Mouse (Mus musculus) gastrocnemius, postnatal 25 days (tissue): ENCODE data around the gene Fam227b. TPM values are rescaled to one million over a fixed set of nuclear protein-coding genes. Genes with fewer than 3 reads are reported as not detected.

Experiments
- DNase-seq: peaks from one replicate; pipeline ENCODE4 v3.0.0; 2022
- total RNA-seq, 2 experiments: library from RNA; stranded (reverse); gene quantifications; 1 replicate in 1 of 2; 2 replicates in 1 of 2; pipeline ENCODE4 v1.2.3; 2021

The Fam227b gene
- total RNA-seq, 2 experiments from 2014 or later: not detected

DNA sequence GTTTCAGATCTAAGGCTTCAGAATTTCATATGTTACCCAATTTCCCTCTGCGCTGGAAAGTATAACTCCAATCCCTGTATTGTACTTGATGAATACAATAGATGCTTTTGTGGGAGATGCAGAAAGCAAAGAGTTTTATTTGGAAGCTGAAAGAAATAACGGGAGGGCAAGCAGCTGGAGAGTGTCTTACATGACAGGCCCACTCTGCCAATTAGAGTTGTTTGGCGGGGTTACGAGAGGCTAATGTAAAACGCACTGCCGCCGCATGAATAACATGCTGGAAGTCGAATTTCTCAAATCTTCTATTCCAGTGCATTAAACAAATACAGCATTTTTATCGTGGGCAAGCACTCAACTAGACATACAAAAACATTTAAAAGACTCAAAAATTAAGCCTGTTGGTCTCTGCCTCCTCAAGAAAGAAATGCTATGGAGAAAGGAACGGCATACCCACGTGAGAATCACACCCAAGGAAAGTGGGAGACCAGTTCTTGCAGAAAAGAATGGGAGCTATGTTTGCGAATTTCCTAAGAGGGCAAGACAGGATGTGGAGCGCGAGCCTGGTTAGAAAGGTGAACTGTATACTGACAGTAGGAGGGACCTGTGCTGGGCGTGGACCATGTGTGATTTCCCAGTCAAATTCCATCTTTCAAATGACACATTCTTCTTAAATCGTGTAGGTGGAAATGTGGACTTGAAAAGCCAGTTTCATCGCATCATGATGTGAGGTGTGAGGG lies 90.6 kb downstream of the Fam227b start:
- DNase-seq: no peak

DNA sequence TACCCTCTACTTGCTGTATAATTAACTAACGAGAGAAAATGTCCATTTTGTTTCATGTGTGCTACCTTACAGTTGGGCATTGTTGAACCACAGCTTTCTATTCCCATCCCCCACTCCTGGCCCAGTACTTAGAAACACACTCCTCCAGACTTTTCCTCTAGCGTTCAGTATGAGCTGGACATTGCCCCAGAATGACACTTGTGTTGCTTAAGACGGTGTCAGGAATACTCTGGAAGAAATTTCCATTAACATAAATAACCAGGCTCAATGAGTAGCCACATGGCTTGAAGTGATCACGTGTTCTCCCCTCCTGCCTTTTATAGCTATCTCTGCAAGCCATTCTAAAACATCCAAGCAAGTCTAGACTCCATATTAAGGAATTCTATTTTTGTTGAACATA lies 91.2 kb downstream of the Fam227b start:
- DNase-seq: no peak

DNA sequence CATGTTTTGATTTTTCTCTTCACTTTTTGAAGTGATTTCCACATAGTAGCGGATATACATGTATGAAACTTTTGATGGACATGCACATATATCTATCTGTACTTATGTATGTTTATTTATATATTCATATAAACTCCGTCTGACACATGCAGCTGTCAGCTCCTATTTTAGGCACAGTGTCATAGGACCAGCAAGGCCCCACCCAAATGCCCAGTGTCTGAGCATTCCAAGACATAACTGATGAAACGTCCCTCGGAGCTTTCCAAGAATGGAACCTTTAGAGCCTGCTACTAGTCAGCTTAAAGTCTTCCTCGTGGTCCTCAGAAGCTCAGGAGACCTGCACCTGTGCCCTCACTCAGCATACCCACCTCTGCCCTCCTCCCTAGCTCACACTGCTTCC lies 98.1 kb downstream of the Fam227b start:
- no peak for DNase-seq

DNA sequence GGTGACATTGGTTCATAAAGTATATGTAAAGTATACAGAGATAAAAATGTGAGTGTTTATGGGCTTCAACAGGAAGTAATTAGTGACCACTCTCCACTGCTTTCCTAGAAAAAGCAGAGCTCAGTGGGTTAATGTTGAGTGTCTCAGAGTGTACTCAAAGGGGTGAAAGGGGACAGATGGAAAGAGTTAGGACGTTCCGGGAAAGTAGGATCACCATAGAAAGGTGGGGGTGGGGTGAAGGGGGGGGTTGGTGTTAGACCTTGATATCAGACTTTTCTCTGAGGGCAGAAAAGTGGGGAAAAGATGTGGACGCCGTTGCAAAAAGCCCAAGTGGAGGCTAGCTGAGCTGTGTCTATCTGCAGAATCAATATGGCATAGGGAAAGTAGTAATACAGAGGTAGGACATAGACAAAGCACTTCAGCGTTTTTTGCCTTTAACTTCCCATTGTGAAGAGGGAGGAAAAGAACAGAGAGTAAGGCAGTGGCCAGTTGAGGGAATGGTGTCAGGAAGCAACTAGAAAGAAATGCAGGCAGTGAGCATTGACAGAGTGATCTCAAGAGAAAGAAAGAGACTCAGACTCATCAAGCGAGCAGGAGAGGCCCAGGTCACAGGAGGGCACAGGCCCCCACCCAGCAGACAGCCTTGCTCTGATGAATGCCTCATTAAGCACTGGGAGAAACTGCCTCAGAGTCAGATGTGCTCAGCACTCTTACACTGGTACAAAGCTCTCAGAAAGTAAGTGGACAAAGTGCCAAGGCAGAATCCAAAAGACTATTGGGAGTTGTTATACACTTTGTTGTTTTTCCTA lies 98.9 kb downstream of the Fam227b start:
- no peak for DNase-seq

DNA sequence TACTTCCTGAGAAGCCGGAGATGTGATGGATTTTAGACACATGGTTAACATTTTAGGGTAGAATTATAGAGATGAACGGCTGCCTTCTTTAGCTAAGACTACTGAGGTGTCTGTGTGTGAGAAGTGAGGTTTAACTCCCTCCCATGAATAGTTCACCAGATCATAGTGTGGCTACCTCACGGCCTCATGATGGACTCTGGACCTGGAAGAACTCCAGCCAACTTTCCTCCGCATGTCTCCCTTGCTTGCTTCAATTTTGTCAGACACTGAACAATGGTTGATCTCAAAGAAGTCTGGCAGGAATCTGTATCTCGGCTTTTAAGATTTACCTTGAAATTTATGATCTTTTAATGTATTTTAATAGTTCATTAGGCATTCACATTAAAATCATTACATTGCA lies 106.2 kb downstream of the Fam227b start:
- no peak for DNase-seq

DNA sequence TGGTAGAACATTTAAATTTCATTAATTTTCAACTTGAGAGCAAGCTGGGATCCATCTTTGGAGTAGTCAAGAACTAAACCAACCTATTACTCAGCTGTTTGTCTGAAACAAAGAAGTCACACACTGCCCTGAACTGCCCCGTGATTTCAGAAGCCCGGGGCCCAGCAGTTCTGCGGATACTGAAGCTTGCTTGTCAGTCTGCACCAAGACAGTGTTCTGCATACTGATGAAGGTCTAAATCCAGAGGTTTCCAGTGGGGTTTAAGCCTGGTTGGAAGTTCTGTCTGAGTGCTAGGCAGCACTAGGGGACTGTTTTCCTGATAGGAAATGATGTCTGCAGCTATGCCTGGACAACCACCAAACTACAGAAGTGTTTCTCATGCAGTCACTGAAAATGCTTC lies 109.1 kb downstream of the Fam227b start:
- DNase-seq: no peak

DNA sequence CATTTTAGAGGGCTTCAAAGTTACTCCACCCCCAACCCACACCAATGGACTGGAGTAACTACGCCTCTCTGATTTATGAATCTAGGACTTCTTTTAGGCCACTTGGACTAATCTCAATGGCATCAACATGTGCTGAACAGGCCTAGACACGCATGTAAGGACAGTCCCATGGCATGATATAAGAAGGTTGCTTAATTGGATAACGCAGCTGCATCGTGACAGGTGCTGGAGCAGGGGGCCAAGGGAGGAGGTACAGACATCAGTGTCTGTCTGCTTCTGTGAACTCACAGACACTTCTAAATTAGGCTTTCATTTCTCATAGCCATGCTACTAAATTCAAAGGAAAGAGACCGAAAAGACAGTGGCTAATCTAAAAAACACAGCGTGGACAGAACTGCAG lies 110.6 kb downstream of the Fam227b start:
- DNase-seq: no peak

DNA sequence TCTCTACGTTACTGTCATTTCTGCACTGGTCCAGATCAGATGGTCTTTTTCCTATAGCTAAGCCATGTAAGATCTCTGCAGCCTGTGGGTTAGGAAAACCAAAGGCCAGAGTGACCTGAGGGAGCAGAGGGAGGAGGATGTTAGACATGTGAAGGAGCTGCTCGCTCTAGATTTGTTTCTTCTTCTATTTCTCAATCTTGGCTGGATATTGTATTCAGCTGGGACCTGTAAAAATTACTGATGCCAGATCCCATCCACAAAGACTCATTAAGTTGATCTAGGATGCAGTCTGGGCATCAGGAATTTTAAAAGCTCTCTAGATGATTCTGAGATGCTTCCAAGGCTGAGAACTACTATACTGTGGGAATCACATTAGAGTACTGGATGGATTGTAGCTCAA lies 111.2 kb downstream of the Fam227b start:
- DNase-seq: no peak

DNA sequence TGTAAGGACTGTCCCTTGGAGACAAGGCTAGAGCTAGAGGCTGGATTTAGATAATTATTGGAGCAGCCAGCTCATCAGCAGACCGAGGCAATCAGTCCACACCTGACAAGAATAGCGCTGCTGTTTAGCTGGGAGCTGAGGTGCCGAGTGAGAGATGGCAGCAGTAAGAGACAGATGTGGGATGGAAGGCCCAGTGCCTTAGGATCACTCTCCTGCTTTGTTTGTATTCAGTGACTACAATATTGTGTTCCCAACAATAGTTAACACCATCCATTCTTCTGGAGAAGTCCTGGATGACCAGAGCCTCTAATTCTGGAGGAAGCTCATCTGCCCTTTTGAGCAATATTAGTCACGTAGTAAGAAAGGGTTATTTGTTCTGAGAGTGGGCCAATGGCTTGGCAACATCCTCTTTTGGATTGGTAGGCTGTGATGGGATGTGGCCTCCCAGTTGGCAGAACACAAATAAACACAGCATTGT lies 112.4 kb downstream of the Fam227b start:
- peak; percentile 56 for DNase-seq

DNA sequence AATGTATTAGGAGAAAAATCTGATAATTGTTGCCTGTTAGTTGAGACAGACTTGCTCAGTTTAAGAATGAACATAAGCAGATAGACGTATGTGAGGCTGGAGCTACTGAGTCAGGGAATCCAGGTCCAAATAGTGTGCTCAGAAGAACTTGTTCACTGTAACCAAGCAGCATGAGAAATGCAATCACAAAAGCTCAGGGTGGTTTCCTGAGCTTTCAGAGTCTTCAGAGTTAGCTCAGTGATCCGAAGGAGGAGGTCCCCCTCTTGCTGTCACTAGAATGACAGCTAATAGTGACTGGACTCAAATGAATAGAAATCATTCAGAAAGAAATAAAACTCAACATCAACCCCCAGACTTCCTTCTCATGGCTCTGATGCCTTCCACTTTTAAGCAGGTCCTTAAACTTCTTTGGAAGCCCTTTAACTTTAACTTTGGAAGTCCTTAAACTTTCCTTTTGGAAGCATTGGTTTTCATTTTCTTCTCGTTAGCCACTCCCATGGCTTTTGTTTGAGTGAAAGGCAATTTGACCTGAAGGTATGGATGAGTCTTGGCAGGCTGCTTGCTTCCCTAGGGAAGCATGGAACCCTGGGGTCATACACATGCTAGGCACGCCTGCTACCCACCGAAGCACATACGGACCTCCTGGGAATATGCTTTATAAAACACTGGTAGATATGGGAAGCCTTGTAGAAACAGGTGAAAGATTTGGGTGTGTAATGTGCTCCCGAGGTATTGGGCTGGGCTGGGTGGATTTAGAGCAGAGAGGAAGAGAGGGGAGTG lies 113.4 kb downstream of the Fam227b start:
- no peak for DNase-seq

DNA sequence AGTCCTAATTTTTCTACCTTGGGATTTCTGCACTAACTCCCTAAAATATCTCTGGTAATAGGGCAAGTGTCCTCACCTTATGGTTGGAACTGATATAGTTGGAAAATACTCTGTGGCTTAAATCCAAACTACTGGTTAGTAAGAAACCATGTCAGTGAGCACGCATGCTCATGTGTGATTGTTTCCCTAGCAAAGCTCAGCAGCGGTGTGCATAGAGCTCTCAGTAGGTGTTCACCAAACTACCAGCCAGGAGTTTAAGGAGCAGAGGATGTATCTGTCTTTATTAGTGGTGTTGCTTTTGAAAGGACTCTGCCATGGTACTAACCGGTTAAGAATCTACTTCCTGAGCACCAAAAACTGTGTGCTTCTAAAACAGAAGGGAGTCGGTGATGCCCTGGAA lies 115.7 kb downstream of the Fam227b start:
- DNase-seq: no peak

DNA sequence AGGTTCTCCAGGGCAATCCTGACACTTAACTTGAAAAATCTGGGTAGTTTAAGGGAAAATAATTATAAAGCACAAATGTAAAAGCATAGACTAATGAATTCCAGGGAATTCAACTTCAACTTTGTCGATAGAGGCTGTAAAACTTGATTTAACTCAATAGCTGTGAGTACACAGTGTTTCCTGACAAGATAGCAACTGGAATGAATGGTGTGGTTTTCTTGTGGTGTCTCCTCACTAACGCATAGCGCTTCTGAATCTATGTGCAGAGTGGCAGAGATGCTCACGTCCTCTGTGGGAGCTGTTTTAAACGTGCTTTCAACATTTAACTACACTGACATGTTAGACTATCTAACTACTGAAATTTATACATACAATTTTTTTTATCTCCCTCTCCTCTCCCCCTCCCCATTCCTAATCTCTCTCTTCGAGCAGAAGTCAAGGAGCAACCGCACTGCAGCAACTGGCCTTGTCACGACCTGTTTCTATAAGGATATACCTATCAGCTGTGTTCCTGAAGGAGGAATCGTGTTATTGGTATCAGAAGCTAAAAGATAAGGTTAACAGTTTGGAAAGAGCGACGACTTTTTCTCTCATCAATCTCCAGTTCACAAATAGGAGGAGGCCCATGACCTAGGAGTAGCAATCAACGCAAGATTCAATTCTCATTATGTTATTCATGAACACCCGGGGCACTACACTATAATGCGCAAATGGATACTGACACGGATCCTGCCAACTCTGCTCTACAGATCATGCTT lies 116.6 kb downstream of the Fam227b start:
- no peak for DNase-seq

DNA sequence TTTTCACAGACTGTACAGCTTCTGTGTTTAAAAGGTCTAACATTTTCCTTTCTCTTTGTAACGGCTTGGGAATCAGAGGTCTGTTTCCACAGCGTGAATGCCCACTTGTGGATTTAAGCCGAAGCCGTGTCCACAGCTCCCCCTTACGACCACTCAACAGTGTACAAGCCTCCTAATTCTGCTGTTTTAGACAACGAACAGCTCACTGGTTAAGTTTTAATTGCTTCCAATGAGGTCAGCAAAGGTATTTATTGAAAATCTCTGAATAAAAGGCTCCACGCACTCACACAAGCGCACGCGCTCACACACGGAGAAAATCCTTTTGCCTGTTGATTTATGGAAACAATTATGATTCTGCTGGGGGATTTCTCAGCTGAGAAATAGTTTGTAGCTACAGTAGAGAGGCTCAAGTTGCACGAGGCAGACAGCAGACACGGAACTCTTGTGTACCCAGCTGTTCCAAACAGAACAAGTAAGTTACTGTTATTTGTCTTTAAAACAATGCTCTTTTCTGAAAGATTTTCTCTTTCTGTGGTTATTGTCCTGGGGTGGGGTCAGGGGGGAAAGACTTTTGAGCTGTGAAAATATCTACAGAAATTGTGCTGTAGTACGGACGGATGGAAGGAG lies 117.3 kb downstream of the Fam227b start, which contains the start of gene Fgf7:
Gene Fgf7, plus strand, starts transcription at position 280 of the 627 bp plus-strand sequence.
- no peak for DNase-seq

DNA sequence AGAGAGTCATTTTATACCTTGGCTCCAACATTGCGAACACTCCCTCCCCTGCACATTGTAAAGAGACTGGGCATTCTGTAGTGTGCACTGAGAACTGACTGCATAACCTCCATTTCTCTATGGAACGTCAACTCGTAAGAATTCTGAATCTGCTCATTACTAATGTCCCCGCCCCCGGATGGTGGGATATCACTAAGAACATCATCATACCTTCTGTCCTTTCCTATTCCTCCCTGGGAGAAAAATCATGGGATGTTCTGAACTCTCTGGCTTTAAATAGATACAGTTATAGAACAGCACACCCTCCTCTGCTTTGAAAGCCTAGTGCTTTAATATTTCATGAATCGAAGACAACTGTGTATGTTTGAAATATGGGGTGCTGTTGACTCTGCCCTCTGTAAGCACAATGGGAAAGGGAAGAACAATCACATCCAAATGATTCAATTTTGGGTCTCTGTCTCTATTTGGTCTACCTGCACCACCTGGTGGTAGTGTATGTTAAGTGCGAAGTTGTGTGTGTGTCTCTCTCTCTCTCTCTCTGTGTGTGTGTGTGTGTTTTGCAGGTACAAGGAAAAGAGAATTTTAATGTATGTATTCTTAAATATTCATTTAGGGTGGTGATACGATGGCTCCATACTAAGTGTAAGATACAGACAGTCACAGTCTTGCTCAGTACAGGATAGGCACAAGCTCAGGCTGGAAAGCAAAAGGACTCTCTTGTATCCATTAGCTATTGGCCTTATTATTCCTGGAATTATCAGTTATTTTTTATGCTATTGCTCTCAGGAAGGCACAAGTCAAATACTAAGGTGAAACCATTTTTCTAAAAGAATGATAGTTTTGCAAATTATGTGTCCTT lies 118.5 kb downstream of the Fam227b start:
- no peak for DNase-seq

DNA sequence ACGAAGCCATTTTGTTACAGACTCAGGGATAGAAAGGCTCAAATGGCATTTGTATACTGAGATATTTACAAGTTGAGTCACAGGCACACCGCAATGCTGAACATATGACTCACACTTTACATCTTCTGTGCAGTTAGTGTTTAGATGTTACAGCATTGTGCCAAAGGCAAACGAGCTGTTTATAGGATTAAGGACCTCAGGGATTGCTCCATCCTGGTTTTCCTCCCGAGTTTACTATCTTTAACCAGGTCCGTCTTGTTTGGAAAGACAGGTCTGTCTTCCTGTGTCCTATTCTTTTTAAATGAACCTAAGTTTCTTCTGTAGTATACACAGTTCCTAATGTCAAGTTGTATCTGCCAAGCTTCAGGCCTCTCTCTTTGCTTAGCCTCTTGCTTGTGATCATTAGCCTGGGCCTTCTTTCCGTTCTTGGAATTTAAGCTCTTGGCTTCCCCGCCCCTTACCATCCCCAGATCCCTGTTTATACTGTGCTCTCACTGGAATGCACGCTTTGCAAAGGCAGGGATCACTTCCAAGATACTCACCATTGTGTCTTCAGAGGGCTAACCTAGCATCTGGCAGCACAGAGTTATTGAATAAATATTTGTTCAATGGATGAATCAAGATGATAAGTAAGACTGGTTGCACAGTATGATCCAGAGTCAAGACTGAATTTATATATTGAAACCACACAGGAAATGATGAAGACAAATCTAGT lies 120.5 kb downstream of the Fam227b start:
- no peak for DNase-seq

DNA sequence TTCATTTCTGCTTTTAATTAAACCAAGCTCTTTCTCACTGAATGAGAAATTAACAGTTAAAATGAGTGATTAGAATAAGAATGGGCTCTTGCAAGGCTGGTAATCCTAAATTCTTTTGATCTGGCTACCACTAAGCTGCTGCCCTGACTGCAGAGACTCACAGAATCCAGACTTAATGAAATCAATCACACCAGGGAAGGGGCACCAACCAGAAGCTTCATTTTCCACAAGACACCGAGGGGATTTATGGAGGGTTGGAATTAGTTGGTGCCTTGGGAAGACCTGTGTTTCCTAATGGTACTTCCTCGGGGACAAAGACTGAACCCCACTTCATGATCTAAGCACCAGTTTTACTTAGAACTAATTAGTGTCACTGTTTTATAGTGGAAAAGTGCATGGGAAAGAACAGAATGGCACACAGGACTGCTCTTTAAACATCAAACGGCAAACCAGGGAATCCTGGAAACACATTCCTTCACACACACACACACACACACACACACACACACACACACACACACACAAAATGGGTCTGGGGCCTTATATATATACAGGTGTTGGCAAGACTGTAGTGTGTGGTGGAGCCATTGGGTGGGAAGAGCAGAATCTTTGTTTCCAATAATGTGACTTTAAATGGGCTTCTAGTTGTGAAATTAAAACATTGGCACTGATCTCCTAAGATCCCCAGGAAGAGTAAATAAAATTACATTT lies 135.9 kb downstream of the Fam227b start:
- DNase-seq: no peak

DNA sequence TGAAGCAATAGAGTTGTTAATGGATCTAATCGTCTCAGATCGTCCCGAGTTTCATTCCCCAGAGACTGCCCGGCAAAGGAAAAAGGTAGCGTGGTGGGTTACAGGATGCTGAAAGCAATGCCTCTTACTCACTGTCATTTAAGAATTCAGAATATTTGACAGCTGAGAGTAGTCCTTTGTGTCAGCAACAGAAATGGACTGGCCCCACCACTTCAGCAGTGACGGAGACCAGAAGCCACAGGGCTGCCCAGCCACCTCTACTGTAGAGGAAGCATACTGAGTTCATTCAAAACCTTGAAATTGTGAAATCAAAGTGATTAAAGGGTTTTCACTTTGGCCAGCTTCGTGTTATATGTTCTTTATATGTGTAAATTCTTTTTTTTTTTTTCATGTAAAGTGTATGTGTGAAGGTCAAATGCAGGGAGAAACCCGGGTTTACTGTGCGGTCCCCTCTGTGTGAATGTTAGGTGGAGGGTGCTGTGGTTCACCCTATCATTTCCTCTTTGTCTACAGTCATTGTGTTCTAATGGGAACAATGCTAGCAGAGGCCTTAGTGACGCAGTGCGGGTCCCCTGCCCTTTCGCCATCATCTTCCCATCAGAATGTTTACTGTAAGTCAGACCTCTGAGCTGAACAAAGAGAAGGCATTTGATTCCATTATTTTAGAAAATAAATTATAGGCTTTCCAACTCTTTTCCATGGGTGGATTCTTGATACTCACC lies 136.7 kb downstream of the Fam227b start:
- no peak for DNase-seq

DNA sequence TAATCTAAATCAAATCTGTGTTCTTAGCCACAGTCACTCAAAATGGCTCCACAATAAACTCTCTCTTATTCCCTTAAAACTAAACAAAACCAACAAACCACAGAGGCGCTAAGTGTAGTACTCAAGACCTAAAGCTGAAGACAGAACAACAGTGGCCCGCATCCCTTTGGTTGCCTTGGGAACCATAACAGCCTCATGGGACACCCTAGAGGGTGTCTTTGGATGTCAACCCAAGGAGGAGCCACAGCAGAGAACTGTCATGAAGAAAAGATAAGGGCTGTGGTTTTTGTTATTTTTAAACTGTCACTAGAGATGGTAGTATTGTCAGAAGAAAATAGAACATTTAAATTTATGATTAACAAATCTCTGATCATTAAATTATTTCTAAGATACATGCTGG lies 145.1 kb downstream of the Fam227b start:
- no peak for DNase-seq
